13 mouse cellular contexts compared by ENCODE assay signal in genomic region chr2:164518266-164519170, GRCm38 (mm10). TPM values are rescaled to one million over a fixed set of nuclear protein-coding genes. Genes with fewer than 3 reads are reported as not detected.
DNase-seq lines count a peak whose midpoint lies in the region; ATAC-seq and TF ChIP-seq lines count a peak whose summit lies in the region.
"Had no signal": no experiment of that assay in that cellular context is flagged by ENCODE, and none has a peak within 500 bp of the region (broad histone marks: within the 10 kb centered on the region; RNA-seq: fewer than 3 reads in every experiment).

No protein-coding gene starts in this region.

- 54% methylated on average over 11 of the region's 11 CpGs for WGBS in embryonic facial prominence, embryonic 12.5 days
- WGBS in embryonic facial prominence, embryonic 10.5 days = 68% methylated on average over 11 of the region's 11 CpGs
- WGBS in intestine, postnatal 0 days = 35% methylated on average over 11 of the region's 11 CpGs

- no peaks in the 10 kb centered on the region for H3K27me3 ChIP-seq in embryonic facial prominence, embryonic 12.5 days
- peaks cover 17% of the 10 kb centered on the region for H3K27me3 ChIP-seq in embryonic facial prominence, embryonic 10.5 days (replicated peaks; ENCODE audit: low read depth, poor library complexity, severe bottlenecking)
- H3K27me3 ChIP-seq in intestine, postnatal 0 days (replicated peaks; ENCODE audit: control insufficient read depth, insufficient read depth, low read length) = no peaks in the 10 kb centered on the region

- DNase-seq in embryonic facial prominence, embryonic 10.5 days (ENCODE audit: low spot score) = no peak
- peak; percentile 36 for DNase-seq in kidney, postnatal 10 days
- no peak for DNase-seq in kidney, adult 18-20 months
- peak; percentile 84 for DNase-seq in MN1 (ENCODE audit: low spot score)
- DNase-seq in left cerebral cortex, adult 9 months (ENCODE audit: low spot score in 2 of 2) = no peak
- no peak for DNase-seq in spleen, adult 18-20 months

- H3K4me1 ChIP-seq in embryonic facial prominence, embryonic 12.5 days = peaks cover 3% of the 10 kb centered on the region; the same call in 1 of the 2 replicates
- peaks cover 16% of the 10 kb centered on the region for H3K4me1 ChIP-seq in embryonic facial prominence, embryonic 10.5 days
- no peaks in the 10 kb centered on the region for H3K4me1 ChIP-seq in intestine, postnatal 0 days (replicated peaks; ENCODE audit: control insufficient read depth, insufficient read depth, low read length)

- H3K36me3 ChIP-seq in embryonic facial prominence, embryonic 12.5 days = no peaks in the 10 kb centered on the region
- H3K36me3 ChIP-seq in embryonic facial prominence, embryonic 10.5 days (replicated peaks) = no peaks in the 10 kb centered on the region
- no peaks in the 10 kb centered on the region for H3K36me3 ChIP-seq in intestine, postnatal 0 days (ENCODE audit: control insufficient read depth, insufficient read depth)
- H3K36me3 ChIP-seq: heart, embryonic 10.5 days; hindbrain, embryonic 12.5 days had no signal

- H3K9ac ChIP-seq in embryonic facial prominence, embryonic 12.5 days = no peak overlapping the region
- no peak overlapping the region for H3K9ac ChIP-seq in intestine, postnatal 0 days (ENCODE audit: low read depth, low read length)
- H3K9ac ChIP-seq: hindbrain, embryonic 12.5 days; liver, postnatal 0 days had no signal

- H3K9me3 ChIP-seq in embryonic facial prominence, embryonic 12.5 days = no peaks in the 10 kb centered on the region
- H3K9me3 ChIP-seq in embryonic facial prominence, embryonic 10.5 days = 0 out of 2 replicates have a peak, but pooled peaks cover 5% of the 10 kb centered on the region
- H3K9me3 ChIP-seq in intestine, postnatal 0 days (ENCODE audit: control insufficient read depth) = no peaks in the 10 kb centered on the region
- H3K9me3 ChIP-seq: heart, embryonic 10.5 days; hindbrain, embryonic 12.5 days had no signal

- ATAC-seq in embryonic facial prominence, embryonic 12.5 days (ENCODE audit: insufficient number of reproducible peaks, insufficient read depth, low FRiP score, low TSS enrichment) = no peak
- ATAC-seq in intestine, postnatal 0 days = peak; percentile 25; the same call in 1 of the 2 replicates

- TF ChIP-seq CTCF in intestine, postnatal 0 days (IDR thresholded peaks at IDR 0.05; ENCODE audit: low read depth) = no peak

- H3K4me3 ChIP-seq in embryonic facial prominence, embryonic 12.5 days = no peak overlapping the region
- no peak overlapping the region for H3K4me3 ChIP-seq in embryonic facial prominence, embryonic 10.5 days
- no peak overlapping the region for H3K4me3 ChIP-seq in intestine, postnatal 0 days (ENCODE audit: low read depth, low read length)
- H3K4me3 ChIP-seq: heart, embryonic 10.5 days; hindbrain, embryonic 12.5 days had no signal

- no peak overlapping the region for H3K4me2 ChIP-seq in embryonic facial prominence, embryonic 12.5 days (replicated peaks)
- H3K4me2 ChIP-seq in intestine, postnatal 0 days (replicated peaks; ENCODE audit: low read depth) = no peak overlapping the region
- H3K4me2 ChIP-seq: hindbrain, embryonic 12.5 days had no signal

- H3K27ac ChIP-seq in embryonic facial prominence, embryonic 12.5 days = peak overlapping the region; percentile 63; the same call in 1 of the 2 replicates
- no peak overlapping the region for H3K27ac ChIP-seq in embryonic facial prominence, embryonic 10.5 days (replicated peaks)
- no peak overlapping the region for H3K27ac ChIP-seq in intestine, postnatal 0 days (ENCODE audit: low read depth, low read length)
- H3K27ac ChIP-seq: heart, embryonic 10.5 days; hindbrain, embryonic 12.5 days had no signal

RNA-seq across cellular contexts. Expression of gene Pigt, which starts 21.2 kb away (rescaled TPM):
- polyA plus RNA-seq in embryonic facial prominence, embryonic 12.5 days (2016; fragmentation: Nextera tagmentation; extraction: Ambion mirVana) = 36.7 and 37.7 TPM in 2 replicates
- 34.8 and 38.1 TPM in 2 replicates for polyA plus RNA-seq in embryonic facial prominence, embryonic 10.5 days (2016; fragmentation: Nextera tagmentation; extraction: Ambion mirVana)
- 75.8 and 83.0 TPM in 2 replicates for polyA plus RNA-seq in intestine, postnatal 0 days (2015; fragmentation: Nextera tagmentation; extraction: Ambion mirVana)

RNA-seq across cellular contexts. Expression of gene Dbndd2, which starts 32.6 kb away (rescaled TPM):
- polyA plus RNA-seq in embryonic facial prominence, embryonic 12.5 days (2016; fragmentation: Nextera tagmentation; extraction: Ambion mirVana) = 1.7 and 2.2 TPM in 2 replicates
- polyA plus RNA-seq in embryonic facial prominence, embryonic 10.5 days (2016; fragmentation: Nextera tagmentation; extraction: Ambion mirVana) = 1.8 TPM in 2 replicates
- polyA plus RNA-seq in intestine, postnatal 0 days (2015; fragmentation: Nextera tagmentation; extraction: Ambion mirVana) = 15.9 and 18.8 TPM in 2 replicates

RNA-seq across cellular contexts. Expression of gene Wfdc2, which starts 43.7 kb away (rescaled TPM):
- polyA plus RNA-seq in embryonic facial prominence, embryonic 12.5 days (2016; fragmentation: Nextera tagmentation; extraction: Ambion mirVana) = 49.9 and 59.6 TPM in 2 replicates
- polyA plus RNA-seq in embryonic facial prominence, embryonic 10.5 days (2016; fragmentation: Nextera tagmentation; extraction: Ambion mirVana) = 59.8 and 62.7 TPM in 2 replicates
- 6.5 and 11.9 TPM in 2 replicates for polyA plus RNA-seq in intestine, postnatal 0 days (2015; fragmentation: Nextera tagmentation; extraction: Ambion mirVana)

RNA-seq across cellular contexts. Expression of gene Trp53tg5, which starts 45.0 kb away (rescaled TPM):
- polyA plus RNA-seq in embryonic facial prominence, embryonic 12.5 days (2016; fragmentation: Nextera tagmentation; extraction: Ambion mirVana) = not detected in 2 replicates
- not detected in 2 replicates for polyA plus RNA-seq in embryonic facial prominence, embryonic 10.5 days (2016; fragmentation: Nextera tagmentation; extraction: Ambion mirVana)
- not detected in 2 replicates for polyA plus RNA-seq in intestine, postnatal 0 days (2015; fragmentation: Nextera tagmentation; extraction: Ambion mirVana)
- polyA plus RNA-seq: cerebellum, adult 2 months; heart, embryonic 10.5 days; hindbrain, embryonic 12.5 days; liver, postnatal 0 days; thymus, postnatal 0 days had no signal

RNA-seq across cellular contexts. Expression of gene Spint3, which starts 54.7 kb away (rescaled TPM):
- not detected in 2 replicates for polyA plus RNA-seq in embryonic facial prominence, embryonic 12.5 days (2016; fragmentation: Nextera tagmentation; extraction: Ambion mirVana)
- not detected in 2 replicates for polyA plus RNA-seq in embryonic facial prominence, embryonic 10.5 days (2016; fragmentation: Nextera tagmentation; extraction: Ambion mirVana)
- polyA plus RNA-seq in intestine, postnatal 0 days (2015; fragmentation: Nextera tagmentation; extraction: Ambion mirVana) = not detected in 2 replicates
- polyA plus RNA-seq: cerebellum, adult 2 months; heart, embryonic 10.5 days; hindbrain, embryonic 12.5 days; liver, postnatal 0 days; thymus, postnatal 0 days had no signal

Comparison
In these comparisons a context has a peak if more than half of its experiments do, and no peak if none do; other contexts are left out.
1. DNase-seq: peak in kidney, postnatal 10 days (single experiment) and MN1 (single experiment); none in embryonic facial prominence, embryonic 10.5 days (single experiment), kidney, adult 18-20 months (single experiment), left cerebral cortex, adult 9 months (0 of 2) and spleen, adult 18-20 months (0 of 2).